Mouse (Mus musculus): ENCODE measurements around the gene Tenm2. TPM values are rescaled to one million over a fixed set of nuclear protein-coding genes. Genes with fewer than 3 reads are reported as not detected.

Gene Tenm2
- 21.8 and 24.9 TPM in 2 replicates for polyA plus RNA-seq (2012; rRNA removed)

DNA sequence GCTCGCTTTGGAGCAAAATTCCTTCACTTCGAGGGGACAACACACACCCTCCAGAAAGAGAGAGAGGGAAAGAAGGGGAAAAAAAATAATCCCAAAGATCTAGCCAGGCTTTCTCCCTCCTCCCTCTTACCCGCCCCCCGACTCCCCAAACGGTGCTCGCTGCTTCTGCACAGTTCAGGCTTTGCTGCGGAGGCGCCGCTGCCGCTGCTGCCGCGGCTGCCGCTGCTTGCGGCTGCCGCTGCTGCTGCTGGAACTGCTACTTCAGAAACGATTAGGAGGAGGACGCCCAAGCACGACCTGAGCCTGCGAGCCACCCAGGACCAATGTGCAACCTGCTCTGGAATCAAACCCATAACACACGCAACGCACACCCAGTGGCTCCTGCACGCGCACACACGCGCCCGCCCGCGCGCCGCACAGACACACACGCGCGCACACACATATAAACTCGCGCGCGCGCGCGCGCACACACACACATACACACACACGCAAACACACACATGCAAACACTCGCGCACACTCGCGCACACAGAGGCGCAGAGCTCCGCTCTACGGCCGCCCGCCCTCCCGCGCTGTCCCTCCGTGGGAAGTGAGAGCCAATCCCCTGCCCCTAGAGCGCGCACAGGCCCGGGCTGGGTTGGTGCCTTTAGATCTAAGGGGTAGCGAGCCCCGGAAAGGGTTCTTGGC, at the start of gene Tenm2:
Tenm2 (minus strand) TSS at position 51 of the 687 bp plus-strand sequence.

GRCm38 (mm10) chr11:35980411-35980917, 1255.3 kb downstream of the Tenm2 start, which contains the start of gene Wwc1:
TSS of gene Wwc1 (minus strand) at chr11:35980527.

Data from central nervous system, embryonic 14 days (tissue).